Mouse (Mus musculus) mature B cell (primary cell): ENCODE results near the gene E2f6.

Experiments used
- in situ Hi-C: fragments of 300-500 bp; cut with MboI; formaldehyde crosslinking; loops from 2 replicates; pipeline ENCODE4 v1.14.3; 2019

Gene E2f6

GRCm38 (mm10) chr12:16800259-16800958 is 10.4 kb upstream of the E2f6 start, which contains the start of gene Greb1:
Greb1 (minus strand) TSS chr12:16800886.
- in situ Hi-C loops: no loop called here

- in situ Hi-C loops: no loop called here
These were observed 9.8 kb upstream of the E2f6 start for GRCm38 (mm10) chr12:16800959-16801315.

GRCm38 (mm10) chr12:16803237-16803955 is 7.4 kb upstream of the E2f6 start:
- in situ Hi-C loops: no loop called here

GRCm38 (mm10) chr12:16803956-16804430 is 6.8 kb upstream of the E2f6 start:
- in situ Hi-C loops: no loop called here

GRCm38 (mm10) chr12:16805511-16805910 is 5.3 kb upstream of the E2f6 start:
- in situ Hi-C loops: no loop called here

- in situ Hi-C loops: no loop called here
These were observed 2.7 kb upstream of the E2f6 start for GRCm38 (mm10) chr12:16808045-16808444.

GRCm38 (mm10) chr12:16811477-16811876 is 714 bp downstream of the E2f6 start:
- in situ Hi-C loops: no loop called here

- in situ Hi-C loops: no loop called here
These were observed 6.4 kb downstream of the E2f6 start for GRCm38 (mm10) chr12:16817147-16817546.

GRCm38 (mm10) chr12:16818513-16818912 is 7.8 kb downstream of the E2f6 start:
- in situ Hi-C loops: no loop called here

GRCm38 (mm10) chr12:16820761-16821160 is 10.0 kb downstream of the E2f6 start:
- in situ Hi-C loops: no loop called here

- in situ Hi-C loops: no loop called here
These were observed 11.5 kb downstream of the E2f6 start for GRCm38 (mm10) chr12:16822181-16822734.

GRCm38 (mm10) chr12:16823701-16824100 is 12.9 kb downstream of the E2f6 start:
- in situ Hi-C loops: no loop called here

- in situ Hi-C loops: no loop called here
These were observed 17.7 kb downstream of the E2f6 start for GRCm38 (mm10) chr12:16828505-16828904.

- in situ Hi-C loops: no loop called here
These were observed 19.0 kb downstream of the E2f6 start for GRCm38 (mm10) chr12:16829785-16830184.

- in situ Hi-C loops: no loop called here
These were observed 20.3 kb downstream of the E2f6 start for GRCm38 (mm10) chr12:16831071-16831470.

GRCm38 (mm10) chr12:16834701-16835100 is 23.9 kb downstream of the E2f6 start:
- in situ Hi-C loops: no loop called here

GRCm38 (mm10) chr12:16836188-16836587 is 25.4 kb downstream of the E2f6 start:
- in situ Hi-C loops: no loop called here

GRCm38 (mm10) chr12:16837766-16838165 is 27.0 kb downstream of the E2f6 start:
- in situ Hi-C loops: no loop called here

- in situ Hi-C loops: no loop called here
These were observed 30.3 kb downstream of the E2f6 start for GRCm38 (mm10) chr12:16840842-16841782.

- in situ Hi-C loops: no loop called here
These were observed 34.1 kb downstream of the E2f6 start for GRCm38 (mm10) chr12:16844623-16845592.
